Mouse (Mus musculus) E14TG2a.4 (cell line): ENCODE data around the gene Xrra1.

Experiments
- CTCF ChIP-seq: conservative IDR thresholded peaks from 2 replicates; pipeline ENCODE4 v1.5.1; 2014; ENCODE audit warnings: low read length
- NANOG ChIP-seq: IDR thresholded peaks from 2 replicates; pipeline ENCODE4 v1.6.1; 2014; ENCODE audit warnings: borderline replicate concordance, low read length, mixed read lengths
- POU5F1 ChIP-seq: IDR thresholded peaks from 2 replicates; pipeline ENCODE4 v1.6.1; 2014; ENCODE audit warnings: low read length, borderline replicate concordance

GRCm38 (mm10) chr7:99821953-99822352 lies 37.0 kb upstream of the Xrra1 start:
- TF ChIP-seq NANOG (no peak), CTCF (no peak), POU5F1 (no peak)
